Mouse (Mus musculus): Measurements from ENCODE around the gene Mipep. TPM values are rescaled to one million over a fixed set of nuclear protein-coding genes. Genes with fewer than 3 reads are reported as not detected.

Mipep gene
- polyA plus RNA-seq, 2 experiments = 7.5 to 12.6 TPM

DNA sequence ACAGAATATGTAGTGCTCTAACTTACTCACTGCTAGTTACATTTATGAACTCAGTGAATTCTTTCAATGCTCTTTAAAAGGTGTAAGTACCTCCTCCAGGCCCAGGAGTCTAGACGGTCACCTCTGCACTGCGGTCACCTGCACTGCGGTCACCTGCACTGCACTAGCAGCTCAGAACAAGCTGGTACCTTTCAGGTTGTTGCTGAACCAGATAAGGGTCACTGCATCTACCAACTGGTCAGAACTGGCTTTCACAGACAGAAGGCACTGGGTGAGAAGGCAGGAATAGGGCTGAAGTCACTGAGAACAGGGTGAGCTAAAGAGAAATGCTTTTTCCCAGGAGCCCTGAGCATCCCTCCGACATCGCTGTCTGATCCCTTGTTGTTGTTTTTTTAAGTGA is 29.7 kb upstream of the Mipep start:
- Histone ChIP-seq H3K27me3 (ENCODE audit: control insufficient read depth, insufficient read depth, low read length) (no peaks in the 10 kb centered on the region), H3K36me3 (replicated peaks; ENCODE audit: control insufficient read depth, insufficient read depth, low read depth) (peaks cover 18% of the 10 kb centered on the region; the same call in 1 of the 2 replicates), H3K4me1 (replicated peaks; ENCODE audit: control insufficient read depth in 2 of 2, insufficient read depth in 2 of 2, low read length in 1 of 2) (no peaks in the 10 kb centered on the region), H3K9ac (replicated peaks) (no peak overlapping the region), H3K4me2 (ENCODE audit: low read depth) (no peak overlapping the region), H3K4me3 (ENCODE audit: insufficient read depth in 1 of 2, low read depth in 2 of 2, low read length in 2 of 2) (no peak overlapping the region), H3K27ac (no peak overlapping the region), H3K9me3 (ENCODE audit: control insufficient read depth, low read length) (no peaks in the 10 kb centered on the region)
- no peak for ATAC-seq (ENCODE audit: insufficient read depth)
- no peak for DNase-seq (ENCODE audit: low read depth in 3 of 3, low spot score in 3 of 3)
- WGBS (ENCODE audit: insufficient replicate concordance) = 93% methylated on average over 5 of the region's 5 CpGs
- TF ChIP-seq EP300 (IDR thresholded peaks at IDR 0.05; ENCODE audit: low read depth) (no peak), CTCF (IDR thresholded peaks at IDR 0.05; ENCODE audit: low read depth) (no peak)

DNA sequence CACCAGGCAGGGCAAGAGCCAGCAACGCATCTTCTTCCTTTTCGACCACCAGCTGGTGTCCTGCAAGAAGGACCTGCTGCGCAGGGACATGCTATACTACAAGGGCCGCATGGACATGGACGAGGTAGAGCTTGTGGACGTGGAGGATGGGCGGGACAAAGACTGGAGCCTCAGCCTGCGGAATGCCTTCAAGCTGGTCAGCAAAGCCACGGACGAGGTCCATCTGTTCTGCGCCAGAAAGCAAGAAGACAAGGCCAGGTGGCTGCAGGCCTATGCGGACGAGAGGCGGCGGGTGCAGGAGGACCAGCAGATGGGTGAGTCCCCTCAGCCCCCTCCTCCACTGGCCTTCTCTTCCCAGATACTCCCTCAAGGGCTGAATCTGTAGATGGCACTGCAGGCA is 28.1 kb upstream of the Mipep start:
- no peaks in the 10 kb centered on the region for H3K4me1 ChIP-seq (replicated peaks; ENCODE audit: control insufficient read depth in 2 of 2, insufficient read depth in 2 of 2, low read length in 1 of 2)
- no peak overlapping the region for H3K27ac ChIP-seq
- peaks cover 20% of the 10 kb centered on the region; the same call in 1 of the 2 replicates for H3K36me3 ChIP-seq (replicated peaks; ENCODE audit: control insufficient read depth, insufficient read depth, low read depth)
- no peak overlapping the region for H3K9ac ChIP-seq (replicated peaks)
- H3K4me2 ChIP-seq (ENCODE audit: low read depth) = no peak overlapping the region
- DNase-seq (ENCODE audit: low read depth in 3 of 3, low spot score in 3 of 3) = no peak
- H3K4me3 ChIP-seq (ENCODE audit: insufficient read depth in 1 of 2, low read depth in 2 of 2, low read length in 2 of 2) = no peak overlapping the region
- 85% methylated on average over 15 of the region's 15 CpGs for WGBS (ENCODE audit: insufficient replicate concordance)
- TF ChIP-seq CTCF (IDR thresholded peaks at IDR 0.05; ENCODE audit: low read depth) = no peak
- no peak for TF ChIP-seq EP300 (IDR thresholded peaks at IDR 0.05; ENCODE audit: low read depth)
- no peaks in the 10 kb centered on the region for H3K9me3 ChIP-seq (ENCODE audit: control insufficient read depth, low read length)
- no peaks in the 10 kb centered on the region for H3K27me3 ChIP-seq (ENCODE audit: control insufficient read depth, insufficient read depth, low read length)
- no peak for ATAC-seq (ENCODE audit: insufficient read depth)

GRCm38 (mm10) chr14:60757265-60757664 is 27.1 kb upstream of the Mipep start:
- Histone ChIP-seq H3K27ac (no peak overlapping the region), H3K4me1 (replicated peaks; ENCODE audit: control insufficient read depth in 2 of 2, insufficient read depth in 2 of 2, low read length in 1 of 2) (no peaks in the 10 kb centered on the region), H3K36me3 (replicated peaks; ENCODE audit: control insufficient read depth, insufficient read depth, low read depth) (peaks cover 20% of the 10 kb centered on the region; the same call in 1 of the 2 replicates), H3K27me3 (ENCODE audit: control insufficient read depth, insufficient read depth, low read length) (no peaks in the 10 kb centered on the region), H3K4me3 (ENCODE audit: insufficient read depth in 1 of 2, low read depth in 2 of 2, low read length in 2 of 2) (no peak overlapping the region), H3K9me3 (ENCODE audit: control insufficient read depth, low read length) (no peaks in the 10 kb centered on the region), H3K4me2 (ENCODE audit: low read depth) (no peak overlapping the region), H3K9ac (replicated peaks) (no peak overlapping the region)
- ATAC-seq (ENCODE audit: insufficient read depth) (no peak), DNase-seq (ENCODE audit: low read depth in 3 of 3, low spot score in 3 of 3) (no peak)
- 81% methylated on average over 8 of the region's 8 CpGs for WGBS (ENCODE audit: insufficient replicate concordance)
- no peak for TF ChIP-seq EP300 (IDR thresholded peaks at IDR 0.05; ENCODE audit: low read depth)
- TF ChIP-seq CTCF (IDR thresholded peaks at IDR 0.05; ENCODE audit: low read depth) = no peak

DNA sequence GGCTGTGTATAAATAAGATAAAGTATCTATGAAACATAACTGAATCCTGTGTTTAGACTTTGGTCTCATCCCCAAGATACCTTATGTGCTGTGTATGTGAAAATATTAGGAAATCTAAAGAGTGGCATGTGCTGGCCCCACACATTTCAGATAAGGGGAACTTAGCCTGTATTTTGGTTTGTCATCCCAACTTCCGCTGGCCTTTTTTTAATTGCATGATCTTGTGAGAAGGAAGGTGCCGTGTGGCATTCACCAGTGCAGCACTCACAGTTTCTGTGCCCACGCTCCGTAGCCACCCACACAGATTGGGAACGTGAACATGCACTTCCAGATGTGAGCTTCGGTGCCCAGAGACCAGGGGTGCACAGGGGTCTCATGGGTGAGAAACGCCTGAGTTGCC is 26.7 kb upstream of the Mipep start:
- ATAC-seq (ENCODE audit: insufficient read depth) (no peak), DNase-seq (ENCODE audit: low read depth in 3 of 3, low spot score in 3 of 3) (no peak)
- H3K27me3 ChIP-seq (ENCODE audit: control insufficient read depth, insufficient read depth, low read length) = no peaks in the 10 kb centered on the region
- WGBS (ENCODE audit: insufficient replicate concordance) = 75% methylated on average over 7 of the region's 7 CpGs
- no peak overlapping the region for H3K4me3 ChIP-seq (ENCODE audit: insufficient read depth in 1 of 2, low read depth in 2 of 2, low read length in 2 of 2)
- no peak for TF ChIP-seq EP300 (IDR thresholded peaks at IDR 0.05; ENCODE audit: low read depth)
- TF ChIP-seq CTCF (IDR thresholded peaks at IDR 0.05; ENCODE audit: low read depth) = no peak
- H3K4me1 ChIP-seq (replicated peaks; ENCODE audit: control insufficient read depth in 2 of 2, insufficient read depth in 2 of 2, low read length in 1 of 2) = no peaks in the 10 kb centered on the region
- H3K4me2 ChIP-seq (ENCODE audit: low read depth) = no peak overlapping the region
- peaks cover 20% of the 10 kb centered on the region; the same call in 1 of the 2 replicates for H3K36me3 ChIP-seq (replicated peaks; ENCODE audit: control insufficient read depth, insufficient read depth, low read depth)
- H3K9me3 ChIP-seq (ENCODE audit: control insufficient read depth, low read length) = no peaks in the 10 kb centered on the region
- H3K27ac ChIP-seq = no peak overlapping the region
- H3K9ac ChIP-seq (replicated peaks) = no peak overlapping the region

GRCm38 (mm10) chr14:60759097-60759496 is 25.3 kb upstream of the Mipep start:
- peaks cover 15% of the 10 kb centered on the region; the same call in 1 of the 2 replicates for H3K36me3 ChIP-seq (replicated peaks; ENCODE audit: control insufficient read depth, insufficient read depth, low read depth)
- ATAC-seq (ENCODE audit: insufficient read depth) (no peak), DNase-seq (ENCODE audit: low read depth in 3 of 3, low spot score in 3 of 3) (no peak)
- H3K4me1 ChIP-seq (replicated peaks; ENCODE audit: control insufficient read depth in 2 of 2, insufficient read depth in 2 of 2, low read length in 1 of 2) = no peaks in the 10 kb centered on the region
- WGBS (ENCODE audit: insufficient replicate concordance) = 84% methylated on average over 8 of the region's 8 CpGs
- no peak overlapping the region for H3K9ac ChIP-seq (replicated peaks)
- no peak overlapping the region for H3K4me3 ChIP-seq (ENCODE audit: insufficient read depth in 1 of 2, low read depth in 2 of 2, low read length in 2 of 2)
- no peak overlapping the region for H3K4me2 ChIP-seq (ENCODE audit: low read depth)
- TF ChIP-seq CTCF (IDR thresholded peaks at IDR 0.05; ENCODE audit: low read depth) (no peak), EP300 (IDR thresholded peaks at IDR 0.05; ENCODE audit: low read depth) (no peak)
- H3K27me3 ChIP-seq (ENCODE audit: control insufficient read depth, insufficient read depth, low read length) = no peaks in the 10 kb centered on the region
- H3K9me3 ChIP-seq (ENCODE audit: control insufficient read depth, low read length) = no peaks in the 10 kb centered on the region
- no peak overlapping the region for H3K27ac ChIP-seq
